Mouse (Mus musculus): Measurements from ENCODE around the gene Cort. TPM values are rescaled to one million over a fixed set of nuclear protein-coding genes. Genes with fewer than 3 reads are reported as not detected.
A peak's percentile ranks its signal among the peaks of the same experiment; 100 is the strongest.

The Cort gene
- polyA plus RNA-seq, 1 experiment from 2014 or later: 0.30 TPM

DNA sequence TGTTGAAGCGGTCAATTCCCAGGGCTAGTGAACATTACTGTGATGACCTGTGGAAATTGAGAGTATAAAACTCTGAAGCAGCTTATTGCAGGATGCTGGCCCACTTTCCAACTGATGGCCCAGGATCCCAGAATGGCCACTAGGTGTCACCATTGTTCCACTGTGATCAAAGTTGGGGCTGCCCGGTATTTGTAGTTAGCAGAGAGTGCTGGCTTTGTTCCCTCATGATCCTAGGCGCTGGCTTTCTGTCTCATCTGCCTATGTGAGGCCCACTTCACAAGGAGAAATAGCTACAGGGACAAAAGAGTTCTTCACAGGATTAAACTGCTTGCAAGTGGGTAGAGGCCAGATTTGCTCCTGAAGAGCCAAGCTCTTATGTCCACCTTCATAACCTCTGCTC lies 17.9 kb upstream of the Cort start:
- H3K9ac ChIP-seq: no peak overlapping the region
- 7% methylated on average over 3 of the region's 3 CpGs for WGBS
- no peaks in the 10 kb centered on the region for H3K9me3 ChIP-seq
- ATAC-seq (ENCODE audit: low FRiP score, low read depth): peak; percentile 85
- H3K36me3 ChIP-seq: peaks cover 6% of the 10 kb centered on the region; the same call in 1 of the 2 replicates
- no peak overlapping the region for H3K4me3 ChIP-seq
- H3K4me1 ChIP-seq: no peaks in the 10 kb centered on the region; the same call in 1 of the 2 replicates
- no peak overlapping the region for H3K4me2 ChIP-seq (replicated peaks)
- H3K27me3 ChIP-seq (replicated peaks): no peaks in the 10 kb centered on the region
- H3K27ac ChIP-seq: no peak overlapping the region

- ATAC-seq (ENCODE audit: low FRiP score, low read depth): no peak
- WGBS: 28% methylated on average over 4 of the region's 4 CpGs
- no peak overlapping the region for H3K9ac ChIP-seq
- no peaks in the 10 kb centered on the region for H3K36me3 ChIP-seq
- no peak overlapping the region for H3K4me2 ChIP-seq (replicated peaks)
- no peak overlapping the region for H3K27ac ChIP-seq
- no peaks in the 10 kb centered on the region for H3K9me3 ChIP-seq
- no peaks in the 10 kb centered on the region for H3K27me3 ChIP-seq (replicated peaks)
- H3K4me3 ChIP-seq: no peak overlapping the region
- H3K4me1 ChIP-seq: no peaks in the 10 kb centered on the region; the same call in 1 of the 2 replicates
Observed at GRCm38 (mm10) chr4:149143594-149143993, 17.0 kb upstream of the Cort start.

- H3K4me3 ChIP-seq: no peak overlapping the region
- H3K27me3 ChIP-seq (replicated peaks): no peaks in the 10 kb centered on the region
- WGBS: 83% methylated on average over 8 of the region's 8 CpGs
- H3K4me2 ChIP-seq (replicated peaks): no peak overlapping the region
- ATAC-seq (ENCODE audit: low FRiP score, low read depth): no peak
- H3K9ac ChIP-seq: no peak overlapping the region
- H3K36me3 ChIP-seq: no peaks in the 10 kb centered on the region
- H3K9me3 ChIP-seq: no peaks in the 10 kb centered on the region
- peaks cover 9% of the 10 kb centered on the region for H3K4me1 ChIP-seq
- H3K27ac ChIP-seq: no peak overlapping the region
Observed at GRCm38 (mm10) chr4:149138515-149138914, 12.0 kb upstream of the Cort start.

GRCm38 (mm10) chr4:149136982-149137770 lies 10.6 kb upstream of the Cort start, which contains the start of gene Cenps:
Gene Cenps (minus strand): TSS chr4:149137629.
- peak; percentile 93 for ATAC-seq (ENCODE audit: low FRiP score, low read depth)
- Histone ChIP-seq H3K27ac (peak within 1 kb of the TSS; percentile 62), H3K36me3 (no peaks in the 10 kb centered on the region; the same call in 1 of the 2 replicates), H3K9me3 (no peaks in the 10 kb centered on the region), H3K4me2 (replicated peaks) (peak within 1 kb of the TSS; percentile 77), H3K4me1 (peaks cover 9% of the 10 kb centered on the region), H3K27me3 (replicated peaks) (no peaks in the 10 kb centered on the region), H3K9ac (peak within 1 kb of the TSS; percentile 70), H3K4me3 (peak within 1 kb of the TSS; percentile 62)
- 1% methylated on average over 68 of the region's 68 CpGs for WGBS

GRCm38 (mm10) chr4:149136116-149136850 lies 9.7 kb upstream of the Cort start:
- no peak for ATAC-seq (ENCODE audit: low FRiP score, low read depth)
- 0 out of 2 replicates have a peak overlapping the region, but pooled peaks have one; percentile 62 for H3K27ac ChIP-seq
- peak overlapping the region; percentile 70; the same call in 1 of the 2 replicates for H3K9ac ChIP-seq
- H3K4me3 ChIP-seq: peak overlapping the region; percentile 62
- 71% methylated on average over 18 of the region's 18 CpGs for WGBS
- no peaks in the 10 kb centered on the region for H3K9me3 ChIP-seq
- H3K4me2 ChIP-seq (replicated peaks): peak overlapping the region; percentile 77
- H3K27me3 ChIP-seq (replicated peaks): no peaks in the 10 kb centered on the region
- peaks cover 9% of the 10 kb centered on the region for H3K4me1 ChIP-seq
- peaks cover 3% of the 10 kb centered on the region for H3K36me3 ChIP-seq

GRCm38 (mm10) chr4:149133395-149133794 lies 6.8 kb upstream of the Cort start:
- no peaks in the 10 kb centered on the region for H3K27me3 ChIP-seq (replicated peaks)
- H3K4me2 ChIP-seq (replicated peaks): no peak overlapping the region
- ATAC-seq (ENCODE audit: low FRiP score, low read depth): no peak
- H3K36me3 ChIP-seq: peaks cover 12% of the 10 kb centered on the region
- WGBS: 57% methylated on average over 5 of the region's 5 CpGs
- no peaks in the 10 kb centered on the region for H3K9me3 ChIP-seq
- H3K4me3 ChIP-seq: no peak overlapping the region
- peaks cover 9% of the 10 kb centered on the region for H3K4me1 ChIP-seq
- H3K9ac ChIP-seq: no peak overlapping the region
- no peak overlapping the region for H3K27ac ChIP-seq

DNA sequence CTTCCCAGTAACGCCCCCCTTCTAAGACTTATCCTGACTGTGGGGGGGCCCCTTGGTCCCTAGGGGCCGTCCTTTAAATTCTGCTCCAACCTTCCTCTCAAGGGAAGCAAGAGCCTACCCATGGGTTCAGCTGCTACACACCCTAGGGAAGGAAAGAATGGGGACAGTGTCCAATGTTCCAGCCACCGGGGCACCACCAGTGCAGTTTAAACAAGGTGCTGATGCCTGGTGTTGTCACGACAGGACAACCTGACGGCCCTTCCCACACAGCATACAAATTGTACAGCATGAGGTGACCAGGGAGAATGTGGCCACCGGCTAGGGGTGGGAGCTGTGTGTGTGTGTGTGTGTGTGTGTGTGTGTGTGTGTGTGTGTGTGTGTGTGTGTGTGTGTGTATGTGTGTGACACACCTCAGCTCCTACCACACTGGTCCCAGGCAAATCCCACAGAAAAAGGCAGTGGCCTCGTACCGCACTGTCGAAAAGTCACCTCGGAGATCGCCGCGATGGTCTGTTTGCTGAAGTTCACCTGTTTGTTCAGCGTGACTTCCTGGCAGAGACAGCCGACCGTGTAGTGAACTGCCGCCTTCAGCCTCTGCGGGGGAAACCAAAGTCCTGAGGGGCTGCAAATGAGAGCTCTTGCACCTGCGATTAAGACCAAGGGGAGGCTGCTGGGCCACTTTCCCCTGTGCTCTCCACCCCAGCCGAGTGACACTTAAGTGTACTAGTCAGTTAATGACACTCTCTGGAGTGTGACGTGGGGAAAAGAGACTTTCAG lies 5.4 kb upstream of the Cort start:
- H3K4me1 ChIP-seq: peaks cover 9% of the 10 kb centered on the region
- H3K27ac ChIP-seq: no peak overlapping the region
- no peaks in the 10 kb centered on the region for H3K27me3 ChIP-seq (replicated peaks)
- no peak overlapping the region for H3K9ac ChIP-seq
- 83% methylated on average over 21 of the region's 21 CpGs for WGBS
- ATAC-seq (ENCODE audit: low FRiP score, low read depth): no peak
- peaks cover 22% of the 10 kb centered on the region for H3K36me3 ChIP-seq
- no peaks in the 10 kb centered on the region for H3K9me3 ChIP-seq
- no peak overlapping the region for H3K4me3 ChIP-seq
- H3K4me2 ChIP-seq (replicated peaks): no peak overlapping the region

- Histone ChIP-seq H3K4me3 (no peak overlapping the region), H3K36me3 (peaks cover 22% of the 10 kb centered on the region), H3K27me3 (replicated peaks) (no peaks in the 10 kb centered on the region), H3K4me2 (replicated peaks) (no peak overlapping the region), H3K27ac (no peak overlapping the region), H3K4me1 (peaks cover under 1% of the 10 kb centered on the region; the same call in 1 of the 2 replicates), H3K9ac (no peak overlapping the region), H3K9me3 (no peaks in the 10 kb centered on the region)
- 85% methylated on average over 23 of the region's 23 CpGs for WGBS
- ATAC-seq (ENCODE audit: low FRiP score, low read depth): no peak
Observed at GRCm38 (mm10) chr4:149131021-149131752, 4.6 kb upstream of the Cort start.

- Histone ChIP-seq H3K9me3 (no peaks in the 10 kb centered on the region), H3K9ac (no peak overlapping the region), H3K4me3 (no peak overlapping the region), H3K27me3 (replicated peaks) (no peaks in the 10 kb centered on the region), H3K4me1 (no peaks in the 10 kb centered on the region), H3K27ac (no peak overlapping the region), H3K36me3 (peaks cover 22% of the 10 kb centered on the region), H3K4me2 (replicated peaks) (no peak overlapping the region)
- WGBS: 86% methylated on average over 18 of the region's 18 CpGs
- no peak for ATAC-seq (ENCODE audit: low FRiP score, low read depth)
Observed at GRCm38 (mm10) chr4:149128467-149128866, 1.9 kb upstream of the Cort start.

DNA sequence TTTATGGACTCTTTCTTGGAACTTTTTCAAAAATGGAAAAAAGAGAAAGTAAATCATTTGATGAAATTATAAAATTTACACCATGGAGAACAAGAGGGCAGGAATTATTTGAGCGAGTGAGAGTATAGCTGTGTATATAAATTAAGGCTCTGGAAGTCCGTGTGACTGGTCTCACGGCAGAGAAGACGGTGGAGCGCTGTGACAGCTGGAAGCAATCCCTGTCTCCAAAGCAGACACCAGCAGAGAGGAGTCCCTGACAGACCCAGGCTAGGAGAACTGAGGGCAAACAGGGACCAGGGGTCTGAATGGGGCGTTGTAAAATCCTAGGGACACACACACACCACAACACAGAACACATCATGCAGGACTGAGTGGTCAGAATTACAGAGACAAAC lies 451 bp downstream of the Cort start:
- no peak for ATAC-seq (ENCODE audit: low FRiP score, low read depth)
- Histone ChIP-seq H3K4me3 (no peak overlapping the region), H3K9me3 (no peaks in the 10 kb centered on the region), H3K9ac (no peak overlapping the region), H3K27me3 (replicated peaks) (no peaks in the 10 kb centered on the region), H3K4me1 (no peaks in the 10 kb centered on the region), H3K36me3 (peaks cover 21% of the 10 kb centered on the region), H3K27ac (no peak overlapping the region), H3K4me2 (replicated peaks) (no peak overlapping the region)
- WGBS: 74% methylated on average over 6 of the region's 6 CpGs

DNA sequence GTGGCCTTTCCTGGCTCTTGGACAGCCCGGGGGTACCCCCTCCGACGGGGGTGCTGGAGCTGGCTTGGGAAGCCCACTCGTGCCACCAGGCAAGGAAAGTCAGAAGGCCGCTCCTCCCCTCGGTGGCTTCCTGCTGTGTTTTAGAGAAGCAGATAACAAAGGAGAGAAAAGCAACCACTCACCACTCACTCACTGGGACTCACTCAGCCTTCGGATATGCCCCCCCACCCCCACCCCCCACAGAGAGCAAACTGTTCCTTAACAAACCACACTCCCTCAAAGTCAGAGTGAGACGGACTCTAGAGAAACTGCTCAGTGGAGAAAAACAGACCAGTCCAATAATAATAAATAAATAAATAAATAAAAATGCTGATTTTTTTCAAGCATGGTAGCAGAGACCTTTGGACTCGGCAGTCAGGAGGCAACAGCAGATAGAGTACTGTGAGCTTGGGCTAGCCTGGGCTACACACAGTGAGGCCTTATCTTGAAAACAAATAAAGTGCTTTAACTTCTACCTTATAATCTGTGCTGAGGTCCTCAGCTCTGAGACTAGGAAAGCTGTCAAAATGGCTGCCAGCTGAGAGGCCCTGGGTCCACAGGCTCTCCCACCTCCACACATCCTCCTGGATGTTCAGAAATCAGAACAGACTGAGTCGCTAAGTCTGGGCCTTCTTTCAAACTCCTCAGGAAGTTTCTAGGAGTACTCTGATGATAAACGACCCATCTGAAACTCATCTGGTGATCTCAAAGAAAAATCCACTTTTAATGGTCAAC lies 1.0 kb downstream of the Cort start:
- Histone ChIP-seq H3K4me1 (no peaks in the 10 kb centered on the region), H3K4me2 (replicated peaks) (no peak overlapping the region), H3K9ac (no peak overlapping the region), H3K4me3 (no peak overlapping the region), H3K27me3 (replicated peaks) (no peaks in the 10 kb centered on the region), H3K27ac (no peak overlapping the region), H3K36me3 (peaks cover 24% of the 10 kb centered on the region), H3K9me3 (no peaks in the 10 kb centered on the region)
- WGBS: 50% methylated on average over 11 of the region's 11 CpGs
- no peak for ATAC-seq (ENCODE audit: low FRiP score, low read depth)
